Mouse (Mus musculus) thymus, adult 2 months (tissue): ENCODE measurements around the gene Dag1. TPM values are rescaled to one million over a fixed set of nuclear protein-coding genes. Genes with fewer than 3 reads are reported as not detected.

Experiments
- DNase-seq: peaks from one replicate; pipeline ENCODE4 v3.0.0; 2021
- H3K27ac ChIP-seq: fragments of 200-500 bp; 2 replicates; pipeline ENCODE4 v1.5.1; 2012; ENCODE audit warnings: low read length, control low read depth; ENCODE audit not compliant: control insufficient read depth, insufficient read depth
- H3K27me3 ChIP-seq: fragments of 200-500 bp; 2 replicates; pipeline ENCODE4 v1.6.1; 2012; ENCODE audit warnings: mild to moderate bottlenecking, low read length, moderate library complexity, mixed read lengths; ENCODE audit not compliant: control insufficient read depth, insufficient read depth
- H3K36me3 ChIP-seq: fragments of 200-500 bp; 2 replicates; pipeline ENCODE4 v1.6.1; 2012; ENCODE audit warnings: mild to moderate bottlenecking, low read length, moderate library complexity; ENCODE audit not compliant: control insufficient read depth, insufficient read depth
- H3K4me1 ChIP-seq: fragments of 200-500 bp; replicated peaks from 2 replicates; pipeline ENCODE4 v1.6.1; 2012; ENCODE audit warnings: low read length; ENCODE audit not compliant: control insufficient read depth, insufficient read depth
- H3K4me3 ChIP-seq: fragments of 200-500 bp; 2 replicates; pipeline ENCODE4 v1.5.1; 2012; ENCODE audit warnings: mild to moderate bottlenecking, low read length, control low read depth, moderate library complexity; ENCODE audit not compliant: control insufficient read depth, insufficient read depth
- CTCF ChIP-seq: fragments of 200-500 bp; IDR thresholded peaks from 2 replicates; pipeline ENCODE4 v1.5.1; 2012; ENCODE audit warnings: mild to moderate bottlenecking, control low read depth, low read length, moderate library complexity, borderline replicate concordance; ENCODE audit not compliant: control insufficient read depth, poor library complexity, insufficient read depth; ENCODE audit errors: extremely low read depth
- POLR2A ChIP-seq: fragments of 200-500 bp; IDR thresholded peaks from 2 replicates; pipeline ENCODE4 v1.6.1; 2012; ENCODE audit warnings: mild to moderate bottlenecking, low read length, control low read depth, moderate library complexity; ENCODE audit not compliant: control insufficient read depth, poor library complexity, insufficient read depth; ENCODE audit errors: extremely low read depth
- WGBS: fragments of 180-500 bp; shearing (Covaris S2); methylation state at CpG from one replicate; pipeline ENCODE4 v1.1.7; 2018; 5-methylcytosine and 5-hydroxymethylcytosine counted together
- polyA plus RNA-seq: library from polyadenylated mRNA; depleted of rRNA; stranded (reverse); fragments of >200 nt; gene quantifications from 2 replicates; pipeline ENCODE4 v1.2.3, GENCODE M21; 2012; rRNA removed

Dag1 gene
- 25.4 and 27.0 TPM in 2 replicates for polyA plus RNA-seq

DNA sequence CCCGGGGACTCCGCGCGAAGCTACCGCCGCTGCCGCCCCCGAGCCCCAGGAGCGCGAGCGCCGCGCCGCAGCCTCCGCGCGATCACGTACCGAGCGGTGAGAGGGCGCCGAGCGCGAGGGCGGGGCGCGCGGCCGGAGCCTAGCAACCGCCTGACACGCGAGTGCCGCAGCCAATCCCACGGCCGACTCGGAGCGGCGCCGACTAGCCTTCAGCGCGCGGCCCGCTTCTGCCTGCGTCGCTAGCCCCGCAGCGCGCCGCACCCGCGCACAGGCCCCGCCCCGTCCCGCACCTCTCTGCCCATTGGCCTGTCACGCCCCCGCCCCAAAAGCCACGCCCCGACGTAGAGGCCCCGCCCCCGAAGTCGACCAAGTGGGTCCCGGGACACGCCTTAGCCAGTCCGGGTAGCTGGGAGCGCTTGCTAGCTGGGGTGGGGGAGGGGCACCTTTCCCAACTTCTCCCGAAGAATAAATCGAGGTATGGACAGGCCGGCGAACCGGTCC is at the start of gene Dag1:
Dag1 (minus strand) TSS at position 269 of the 501 bp plus-strand sequence.
- peaks cover 10% of the 10 kb centered on the region for H3K4me1 ChIP-seq
- peak within 1 kb of the TSS; percentile 64 for H3K4me3 ChIP-seq
- no peaks in the 10 kb centered on the region for H3K27me3 ChIP-seq
- peak within 1 kb of the TSS; percentile 11; the same call in 1 of the 2 replicates for H3K27ac ChIP-seq
- TF ChIP-seq POLR2A (no peak; the same call in 1 of the 2 replicates), CTCF (peak; percentile 44; the same call in 1 of the 2 replicates)
- DNase-seq, result peak; percentile 95
- WGBS, result under 1% methylated on average over 71 of the region's 71 CpGs
- H3K36me3 ChIP-seq, result no peaks in the 10 kb centered on the region

DNA sequence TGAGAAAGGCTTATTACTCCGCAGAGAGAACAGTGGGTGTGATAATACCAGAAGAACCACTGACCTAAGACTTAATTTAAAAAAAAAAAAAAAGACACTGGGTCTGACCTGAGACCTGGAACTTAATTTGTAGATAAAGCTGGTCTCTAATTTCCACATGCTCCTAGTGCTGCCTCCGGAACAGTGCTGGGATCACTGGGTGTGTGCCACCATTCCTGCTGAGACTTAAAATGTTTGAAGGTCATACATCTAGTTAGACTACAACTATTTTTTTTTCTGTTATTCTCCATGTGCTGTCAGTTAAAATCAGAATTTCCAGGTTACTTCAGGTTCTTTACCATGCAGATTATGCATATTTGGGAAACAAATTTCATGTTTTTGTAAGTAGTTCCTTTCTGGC is 44.4 kb upstream of the Dag1 start:
- Histone ChIP-seq H3K27me3 (no peaks in the 10 kb centered on the region), H3K4me3 (no peak overlapping the region), H3K36me3 (no peaks in the 10 kb centered on the region; the same call in 1 of the 2 replicates), H3K27ac (no peak overlapping the region), H3K4me1 (peaks cover 9% of the 10 kb centered on the region)
- DNase-seq, result no peak
- TF ChIP-seq POLR2A, result no peak
- no peak for TF ChIP-seq CTCF
- 61% methylated on average over 2 of the region's 2 CpGs for WGBS

DNA sequence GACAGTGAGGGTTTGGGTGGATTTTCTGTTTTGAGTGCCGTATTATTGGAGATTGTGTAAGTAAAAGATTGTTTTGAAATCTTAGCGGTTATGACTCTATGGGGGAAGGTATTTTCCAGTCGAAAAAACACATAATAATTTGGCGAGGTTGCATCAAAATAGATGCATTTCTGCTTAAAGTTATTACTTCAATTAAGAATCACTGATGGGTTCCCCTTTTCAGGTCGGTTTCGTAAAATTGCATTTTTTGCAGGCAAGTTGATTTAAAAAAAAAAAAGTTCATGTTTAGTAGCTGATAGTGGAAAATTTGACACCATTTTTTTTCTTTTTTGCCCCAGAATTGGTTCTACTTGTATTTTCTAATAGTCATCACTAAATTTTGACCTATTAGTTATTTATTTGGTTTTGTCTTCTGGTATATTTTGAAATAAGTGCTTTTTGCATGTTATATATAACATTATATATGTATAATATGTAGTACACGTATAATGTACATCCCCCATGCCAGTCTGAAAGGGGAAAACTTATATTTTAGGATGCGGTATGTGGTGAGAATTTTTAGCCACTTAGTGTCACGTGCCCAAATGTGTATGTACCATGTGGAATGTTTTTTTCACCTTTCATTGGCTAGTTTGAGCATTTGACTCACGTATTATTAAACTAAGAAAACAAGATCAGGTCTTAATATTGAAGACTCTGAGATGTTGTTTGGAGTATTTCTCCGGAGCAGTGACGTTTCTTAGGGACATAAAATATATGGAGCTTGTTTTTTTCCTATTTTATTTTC is 43.5 kb upstream of the Dag1 start:
- no peak for DNase-seq
- TF ChIP-seq POLR2A, result no peak
- TF ChIP-seq CTCF, result no peak

DNA sequence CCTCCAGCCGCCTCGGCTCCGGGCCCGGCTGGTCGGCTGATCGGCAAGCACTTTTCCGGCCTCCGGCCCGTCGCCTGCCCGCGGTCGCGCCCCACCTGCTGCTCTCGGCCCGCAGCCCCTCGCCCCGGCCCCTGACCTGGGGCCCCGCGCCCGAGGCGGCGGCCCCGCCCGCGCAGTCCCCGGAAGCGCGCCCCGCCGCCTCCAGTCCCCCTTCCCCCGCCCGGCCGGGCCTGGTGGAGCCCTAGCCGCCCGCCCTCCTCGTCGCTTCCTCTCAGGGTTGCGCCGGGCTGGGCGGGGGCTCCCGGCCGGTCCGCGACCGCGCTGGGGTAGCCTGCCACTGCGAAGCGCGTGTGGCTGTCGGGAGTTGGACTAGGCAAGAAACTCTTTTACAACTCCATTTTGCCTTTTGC is 42.8 kb upstream of the Dag1 start:
- H3K27me3 ChIP-seq, result no peaks in the 10 kb centered on the region
- TF ChIP-seq CTCF (0 out of 2 replicates have a peak, but pooled peaks have one; percentile 12), POLR2A (no peak)
- DNase-seq, result peak; percentile 84
- peak overlapping the region; percentile 95 for H3K4me3 ChIP-seq
- peak overlapping the region; percentile 95 for H3K27ac ChIP-seq
- H3K36me3 ChIP-seq, result no peaks in the 10 kb centered on the region
- WGBS, result 1% methylated on average over 50 of the region's 51 CpGs
- H3K4me1 ChIP-seq, result peaks cover 9% of the 10 kb centered on the region

More for the DNA sequence above, 43.5 kb upstream of the Dag1 start:
- H3K27ac ChIP-seq, result peak overlapping the region; percentile 65
- 4% methylated on average over 12 of the region's 12 CpGs for WGBS
- H3K4me1 ChIP-seq, result peaks cover 9% of the 10 kb centered on the region
- peak overlapping the region; percentile 95 for H3K4me3 ChIP-seq
- no peaks in the 10 kb centered on the region for H3K27me3 ChIP-seq
- no peaks in the 10 kb centered on the region for H3K36me3 ChIP-seq

DNA sequence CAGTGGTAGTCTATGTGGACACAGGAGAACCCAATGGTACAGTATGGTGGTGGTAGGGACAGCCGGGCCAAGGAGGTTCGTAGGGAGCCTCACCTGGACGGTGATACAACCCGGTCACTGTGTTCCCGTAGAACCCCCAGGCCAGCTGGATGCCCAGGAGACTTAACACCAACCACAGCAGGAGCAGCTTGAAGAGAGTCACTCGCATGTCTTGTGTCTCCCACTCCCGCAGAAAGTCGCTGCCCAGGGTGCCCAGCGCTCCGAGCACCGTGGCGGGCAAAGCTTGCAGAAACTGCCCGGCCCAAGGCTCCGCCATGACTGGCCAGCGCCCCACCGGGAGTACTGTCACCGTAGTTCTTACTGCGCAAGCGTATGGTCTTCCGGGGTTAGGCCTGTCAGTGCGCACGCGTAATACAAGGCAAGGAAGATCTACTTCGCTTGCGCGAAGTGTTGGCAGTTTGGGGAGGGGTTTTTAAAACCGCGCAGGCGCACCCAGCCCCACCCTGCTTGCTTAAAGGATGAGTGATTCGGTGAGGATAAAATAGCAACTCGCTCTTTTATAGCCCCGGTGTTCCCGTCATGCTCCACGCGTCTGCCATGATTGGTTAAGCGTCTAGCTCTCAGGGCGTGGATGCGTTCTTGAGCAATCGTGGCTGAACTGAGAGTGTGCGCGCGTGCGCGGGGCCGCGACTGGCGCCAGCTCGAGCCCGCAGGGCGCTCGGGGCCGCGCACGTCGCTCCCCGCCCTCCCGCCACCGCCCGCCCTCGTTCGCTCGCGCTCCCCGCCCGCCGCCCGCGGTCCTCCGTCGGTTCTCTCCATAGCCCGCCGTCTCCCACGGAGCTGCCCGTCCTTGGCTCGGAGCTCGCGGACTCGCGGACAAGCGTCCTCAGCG is 42.1 kb upstream of the Dag1 start, which contains the start of the genes Rhoa and Tcta:
Rhoa (plus strand) TSS at position 501 of the 892 bp plus-strand sequence.
Tcta (minus strand) TSS at position 532 of the 892 bp plus-strand sequence.
- TF ChIP-seq CTCF (peak; percentile 44; the same call in 1 of the 2 replicates), POLR2A (peak; percentile 92)
- peak within 1 kb of the TSS; percentile 95 for H3K27ac ChIP-seq
- WGBS, result under 1% methylated on average over 81 of the region's 81 CpGs
- H3K4me1 ChIP-seq, result peaks cover 9% of the 10 kb centered on the region
- H3K4me3 ChIP-seq, result peak within 1 kb of the TSS; percentile 95
- no peaks in the 10 kb centered on the region for H3K36me3 ChIP-seq
- peak; percentile 98 for DNase-seq
- no peaks in the 10 kb centered on the region for H3K27me3 ChIP-seq

DNA sequence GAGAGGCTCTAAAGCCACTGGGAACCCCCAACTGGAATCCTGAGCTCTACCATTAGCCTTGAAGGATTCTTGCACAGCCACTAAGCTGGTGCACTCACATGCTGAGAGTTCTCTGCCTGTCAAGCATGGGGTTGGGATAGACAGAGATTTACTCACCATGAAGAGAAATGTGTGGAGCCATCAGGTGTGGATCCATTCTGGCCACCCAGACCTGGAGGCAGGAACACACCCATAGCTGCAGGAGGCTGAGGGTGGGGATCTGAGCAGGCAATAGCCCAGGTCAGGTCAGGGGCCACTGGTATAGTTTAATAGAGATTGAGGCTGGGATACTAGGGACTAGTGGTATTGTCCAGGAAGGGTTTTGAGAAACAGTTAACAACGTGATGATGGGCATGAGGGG is 41.4 kb upstream of the Dag1 start:
- Histone ChIP-seq H3K4me1 (peaks cover 9% of the 10 kb centered on the region), H3K36me3 (no peaks in the 10 kb centered on the region), H3K27ac (no peak overlapping the region), H3K27me3 (no peaks in the 10 kb centered on the region), H3K4me3 (peak overlapping the region; percentile 57)
- DNase-seq, result no peak
- TF ChIP-seq CTCF (no peak), POLR2A (no peak)
- WGBS, result 0% methylated on average over 1 of the region's 1 CpGs
